Mouse (Mus musculus): Measurements from ENCODE around the gene Prl8a2. TPM values are rescaled to one million over a fixed set of nuclear protein-coding genes. Genes with fewer than 3 reads are reported as not detected.
A peak's percentile ranks its signal among the peaks of the same experiment; 100 is the strongest.

The Prl8a2 gene
- polyA plus RNA-seq (2016; fragmentation: Nextera tagmentation; extraction: Ambion mirVana): 0.22 TPM in 1 of 2 replicates, not detected in the other

- H3K27me3 ChIP-seq: no peaks in the 10 kb centered on the region
- no peak within 1 kb of the TSS for H3K4me2 ChIP-seq
- no peaks in the 10 kb centered on the region for H3K9me3 ChIP-seq
- ATAC-seq (ENCODE audit: low FRiP score): no peak
- H3K27ac ChIP-seq: no peak within 1 kb of the TSS
- no peaks in the 10 kb centered on the region for H3K4me1 ChIP-seq
- H3K9ac ChIP-seq: no peak within 1 kb of the TSS
- H3K4me3 ChIP-seq (replicated peaks): no peak within 1 kb of the TSS
- WGBS: 80% methylated on average over 2 of the region's 2 CpGs
- no peaks in the 10 kb centered on the region for H3K36me3 ChIP-seq (replicated peaks)
These were observed at the start of gene Prl8a2 for GRCm38 (mm10) chr13:27345373-27345772. Prl8a2 (plus strand) TSS chr13:27345673.

GRCm38 (mm10) chr13:27312334-27313225 lies 32.9 kb upstream of the Prl8a2 start, which contains the start of gene Prl6a1:
Prl6a1 (plus strand) TSS chr13:27312627.
- Histone ChIP-seq H3K27me3 (no peaks in the 10 kb centered on the region), H3K4me1 (no peaks in the 10 kb centered on the region), H3K27ac (no peak within 1 kb of the TSS), H3K36me3 (replicated peaks) (no peaks in the 10 kb centered on the region), H3K4me2 (no peak within 1 kb of the TSS), H3K9ac (no peak within 1 kb of the TSS), H3K9me3 (no peaks in the 10 kb centered on the region), H3K4me3 (replicated peaks) (no peak within 1 kb of the TSS)
- 79% methylated on average over 7 of the region's 7 CpGs for WGBS
- ATAC-seq (ENCODE audit: low FRiP score): no peak

DNA sequence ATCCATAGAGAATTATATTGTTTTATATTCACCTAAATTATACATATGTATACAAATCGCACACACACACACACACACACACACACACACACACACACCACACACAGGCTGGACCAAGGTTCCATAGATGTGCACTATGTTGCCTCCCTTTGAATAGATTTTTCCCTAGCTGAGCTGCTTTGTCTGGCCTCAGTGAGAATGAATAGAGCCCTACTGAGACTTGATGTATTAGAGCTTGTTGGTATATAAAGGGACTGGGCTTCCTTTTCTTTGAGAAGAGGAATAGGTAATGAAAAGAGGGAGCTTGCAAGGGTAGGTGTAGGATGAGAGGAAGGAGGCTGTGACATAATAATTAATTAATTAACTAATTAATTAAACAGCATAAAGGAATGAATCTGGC lies 10.5 kb upstream of the Prl8a2 start:
- Histone ChIP-seq H3K4me1 (no peaks in the 10 kb centered on the region), H3K27ac (no peak overlapping the region), H3K4me2 (no peak overlapping the region), H3K9me3 (no peaks in the 10 kb centered on the region), H3K9ac (no peak overlapping the region), H3K4me3 (replicated peaks) (no peak overlapping the region), H3K36me3 (replicated peaks) (no peaks in the 10 kb centered on the region), H3K27me3 (peaks cover 9% of the 10 kb centered on the region; the same call in 1 of the 2 replicates)
- peak; percentile 90 for ATAC-seq (ENCODE audit: low FRiP score)
- 23% methylated on average over 1 of the region's 1 CpGs for WGBS

- ATAC-seq (ENCODE audit: low FRiP score): no peak
- 75% methylated on average over 3 of the region's 3 CpGs for WGBS
- no peaks in the 10 kb centered on the region for H3K9me3 ChIP-seq
These were observed 2.7 kb upstream of the Prl8a2 start for GRCm38 (mm10) chr13:27342733-27343275.

DNA sequence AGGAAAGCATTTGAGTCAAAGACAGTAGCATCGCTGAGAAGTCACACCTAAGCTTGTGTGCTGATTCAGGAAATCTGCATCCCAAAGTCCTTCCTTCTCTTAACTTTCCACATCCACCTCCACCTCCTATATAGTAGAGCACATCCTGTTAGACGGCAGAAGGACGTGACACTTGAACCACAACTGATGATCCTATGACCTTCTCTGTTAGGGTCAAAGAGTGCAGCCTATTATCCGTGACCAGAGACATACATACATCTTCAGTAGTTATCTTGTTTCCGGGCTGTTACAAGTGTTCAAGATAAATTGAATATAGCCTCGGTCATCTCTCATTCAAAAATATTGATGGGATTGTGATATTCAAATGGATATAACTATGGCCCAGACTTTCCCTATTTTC lies 45.3 kb downstream of the Prl8a2 start, which contains the start of gene Prl2b1:
TSS of gene Prl2b1 (minus strand) at position 101 of the 400 bp plus-strand sequence.
- no peaks in the 10 kb centered on the region for H3K9me3 ChIP-seq
- no peak for ATAC-seq (ENCODE audit: low FRiP score)
- no peak within 1 kb of the TSS for H3K4me3 ChIP-seq (replicated peaks)
- no peaks in the 10 kb centered on the region for H3K36me3 ChIP-seq (replicated peaks)
- H3K9ac ChIP-seq: no peak within 1 kb of the TSS
- no peaks in the 10 kb centered on the region for H3K4me1 ChIP-seq
- no peak within 1 kb of the TSS for H3K27ac ChIP-seq
- WGBS: 88% methylated on average over 6 of the region's 6 CpGs
- no peaks in the 10 kb centered on the region for H3K27me3 ChIP-seq
- no peak within 1 kb of the TSS for H3K4me2 ChIP-seq

More at GRCm38 (mm10) chr13:27342733-27343275, 2.7 kb upstream of the Prl8a2 start:
- Histone ChIP-seq H3K9ac (no peak overlapping the region), H3K27ac (no peak overlapping the region), H3K4me1 (no peaks in the 10 kb centered on the region), H3K27me3 (peaks cover 4% of the 10 kb centered on the region; the same call in 1 of the 2 replicates), H3K36me3 (replicated peaks) (no peaks in the 10 kb centered on the region), H3K4me2 (no peak overlapping the region), H3K4me3 (replicated peaks) (no peak overlapping the region)

- no peaks in the 10 kb centered on the region for H3K36me3 ChIP-seq (replicated peaks)
- 79% methylated on average over 7 of the region's 7 CpGs for WGBS
- no peak overlapping the region for H3K9ac ChIP-seq
- peak; percentile 75; the same call in 1 of the 2 replicates for ATAC-seq (ENCODE audit: low FRiP score)
- no peak overlapping the region for H3K27ac ChIP-seq
- H3K4me2 ChIP-seq: no peak overlapping the region
- H3K4me3 ChIP-seq (replicated peaks): no peak overlapping the region
- no peaks in the 10 kb centered on the region for H3K4me1 ChIP-seq
- H3K9me3 ChIP-seq: no peaks in the 10 kb centered on the region
- H3K27me3 ChIP-seq: no peaks in the 10 kb centered on the region
These were observed 53.7 kb downstream of the Prl8a2 start for GRCm38 (mm10) chr13:27399061-27399724.

Other genes starting within 250 kb of the Prl8a2 start
- gene Prl3d2, start 224.0 kb upstream of the Prl8a2 start, polyA plus RNA-seq (2016; fragmentation: Nextera tagmentation; extraction: Ambion mirVana): not detected in 2 replicates
- gene Prl3d3, start 188.9 kb upstream of the Prl8a2 start, polyA plus RNA-seq (2016; fragmentation: Nextera tagmentation; extraction: Ambion mirVana): not detected in 2 replicates
- not detected in 2 replicates for gene Prl3c1, start 149.0 kb upstream of the Prl8a2 start, polyA plus RNA-seq (2016; fragmentation: Nextera tagmentation; extraction: Ambion mirVana)
- gene Prl3b1, start 103.8 kb upstream of the Prl8a2 start, polyA plus RNA-seq (2016; fragmentation: Nextera tagmentation; extraction: Ambion mirVana): 0.29 TPM in 1 of 2 replicates, not detected in the other
- gene Prl3a1, start 86.2 kb upstream of the Prl8a2 start, polyA plus RNA-seq (2016; fragmentation: Nextera tagmentation; extraction: Ambion mirVana): not detected in 2 replicates
- gene Prl6a1, start 33.0 kb upstream of the Prl8a2 start, polyA plus RNA-seq (2016; fragmentation: Nextera tagmentation; extraction: Ambion mirVana): not detected in 2 replicates
- not detected in 2 replicates for gene Prl2b1, start 45.2 kb downstream of the Prl8a2 start, polyA plus RNA-seq (2016; fragmentation: Nextera tagmentation; extraction: Ambion mirVana)
- not detected in 2 replicates for gene Prl8a6, start 93.0 kb downstream of the Prl8a2 start, polyA plus RNA-seq (2016; fragmentation: Nextera tagmentation; extraction: Ambion mirVana)
- not detected in 2 replicates for gene Prl8a8, start 167.5 kb downstream of the Prl8a2 start, polyA plus RNA-seq (2016; fragmentation: Nextera tagmentation; extraction: Ambion mirVana)
- not detected in 2 replicates for gene Prl8a9, start 218.9 kb downstream of the Prl8a2 start, polyA plus RNA-seq (2016; fragmentation: Nextera tagmentation; extraction: Ambion mirVana)
- not detected in 2 replicates for gene Prl8a1, start 236.5 kb downstream of the Prl8a2 start, polyA plus RNA-seq (2016; fragmentation: Nextera tagmentation; extraction: Ambion mirVana)

Data from forebrain, embryonic 12.5 days (tissue).